Mouse (Mus musculus) R1 (cell line): ENCODE results near the gene Tspan31.

Experiments
- DNase-seq: peaks from one replicate; pipeline ENCODE4 v3.0.0-alpha.2; 2018; ENCODE audit warnings: low read depth, low spot score

Gene Tspan31

GRCm38 (mm10) chr10:127070190-127071121, at the start of gene Tspan31:
Gene Tspan31 (minus strand): TSS chr10:127070264.
- DNase-seq: peak; percentile 99

GRCm38 (mm10) chr10:127119229-127119628, 49.2 kb upstream of the Tspan31 start:
- DNase-seq: no peak

- no peak for DNase-seq
Measured at GRCm38 (mm10) chr10:127118470-127118869, 48.4 kb upstream of the Tspan31 start.

- DNase-seq: peak; percentile 74
Measured at GRCm38 (mm10) chr10:127115068-127115467, 45.0 kb upstream of the Tspan31 start.

GRCm38 (mm10) chr10:127114408-127114807, 44.3 kb upstream of the Tspan31 start:
- DNase-seq: no peak

GRCm38 (mm10) chr10:127111001-127111887, 41.2 kb upstream of the Tspan31 start:
- DNase-seq: no peak

- no peak for DNase-seq
Measured at GRCm38 (mm10) chr10:127108262-127108583, 38.2 kb upstream of the Tspan31 start.

- no peak for DNase-seq
Measured at GRCm38 (mm10) chr10:127107563-127108261, 37.6 kb upstream of the Tspan31 start.

GRCm38 (mm10) chr10:127103631-127104030, 33.6 kb upstream of the Tspan31 start:
- no peak for DNase-seq

- DNase-seq: no peak
Measured at GRCm38 (mm10) chr10:127101151-127101550, 31.1 kb upstream of the Tspan31 start.

GRCm38 (mm10) chr10:127100414-127100813, 30.4 kb upstream of the Tspan31 start:
- no peak for DNase-seq

- DNase-seq: no peak
Measured at GRCm38 (mm10) chr10:127099868-127100267, 29.8 kb upstream of the Tspan31 start.

- DNase-seq: no peak
Measured at GRCm38 (mm10) chr10:127099191-127099590, 29.1 kb upstream of the Tspan31 start.

GRCm38 (mm10) chr10:127098514-127098913, 28.4 kb upstream of the Tspan31 start:
- no peak for DNase-seq

GRCm38 (mm10) chr10:127094382-127094802, 24.3 kb upstream of the Tspan31 start:
- no peak for DNase-seq

GRCm38 (mm10) chr10:127092742-127093141, 22.7 kb upstream of the Tspan31 start:
- DNase-seq: no peak

- no peak for DNase-seq
Measured at GRCm38 (mm10) chr10:127091507-127092396, 21.7 kb upstream of the Tspan31 start.

- peak; percentile 68 for DNase-seq
Measured at GRCm38 (mm10) chr10:127090560-127091411, 20.7 kb upstream of the Tspan31 start.

- DNase-seq: no peak
Measured at GRCm38 (mm10) chr10:127085633-127086032, 15.6 kb upstream of the Tspan31 start.

- DNase-seq: no peak
Measured at GRCm38 (mm10) chr10:127085052-127085451, 15.0 kb upstream of the Tspan31 start.
